Mouse (Mus musculus): ENCODE results near the gene Rps6ka6. TPM values are rescaled to one million over a fixed set of nuclear protein-coding genes. Genes with fewer than 3 reads are reported as not detected.

Gene Rps6ka6
- 14.4 and 14.6 TPM in 2 replicates for polyA plus RNA-seq (2015; fragmentation: Nextera tagmentation; extraction: Ambion mirVana)

GRCm38 (mm10) chrX:111537859-111538258, at the start of gene Rps6ka6:
Gene Rps6ka6, minus strand, starts transcription at chrX:111537959.
- ATAC-seq (replicated peaks; ENCODE audit: low FRiP score, low read depth) (no peak), DNase-seq (ENCODE audit: low spot score) (no peak)
- no peak within 1 kb of the TSS for H3K27ac ChIP-seq
- TF ChIP-seq CTCF (IDR thresholded peaks at IDR 0.05; ENCODE audit: low read depth) = no peak
- H3K36me3 ChIP-seq (ENCODE audit: insufficient read depth, low read length) = no peaks in the 10 kb centered on the region
- H3K27me3 ChIP-seq (ENCODE audit: insufficient read depth, low read length) = no peaks in the 10 kb centered on the region
- no peak within 1 kb of the TSS for H3K4me2 ChIP-seq (ENCODE audit: low read length)
- H3K9ac ChIP-seq (ENCODE audit: low read depth, low read length) = no peak within 1 kb of the TSS
- WGBS = 66% methylated on average over 10 of the region's 10 CpGs
- H3K9me3 ChIP-seq (replicated peaks; ENCODE audit: low read length) = no peaks in the 10 kb centered on the region
- no peaks in the 10 kb centered on the region for H3K4me1 ChIP-seq (replicated peaks; ENCODE audit: insufficient read depth, low read length)
- H3K4me3 ChIP-seq (replicated peaks; ENCODE audit: low read depth, low read length) = no peak within 1 kb of the TSS

DNA sequence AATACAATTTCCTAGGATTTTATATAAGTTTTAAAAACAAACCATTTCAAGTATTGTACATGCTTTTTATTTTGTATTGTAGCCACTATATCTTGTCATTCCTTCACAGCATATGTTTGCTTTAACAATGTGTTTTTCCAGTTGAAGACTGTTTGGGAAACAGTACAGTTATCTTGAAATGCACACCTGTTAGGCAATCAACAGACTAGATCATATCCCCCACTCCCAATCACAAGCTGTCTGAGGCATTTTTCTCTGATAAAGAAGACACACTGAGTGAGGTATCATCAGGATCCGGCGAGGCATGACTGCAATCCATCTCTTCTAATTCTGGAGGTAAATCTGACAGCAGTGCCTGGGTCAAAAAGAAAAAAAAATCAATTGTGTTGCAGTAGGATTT, 39.3 kb upstream of the Rps6ka6 start:
- Histone ChIP-seq H3K4me2 (ENCODE audit: low read length) (no peak overlapping the region), H3K36me3 (ENCODE audit: insufficient read depth, low read length) (no peaks in the 10 kb centered on the region), H3K4me3 (replicated peaks; ENCODE audit: low read depth, low read length) (no peak overlapping the region), H3K27ac (no peak overlapping the region), H3K4me1 (replicated peaks; ENCODE audit: insufficient read depth, low read length) (no peaks in the 10 kb centered on the region), H3K27me3 (ENCODE audit: insufficient read depth, low read length) (no peaks in the 10 kb centered on the region), H3K9ac (ENCODE audit: low read depth, low read length) (no peak overlapping the region), H3K9me3 (replicated peaks; ENCODE audit: low read length) (no peaks in the 10 kb centered on the region)
- DNase-seq (ENCODE audit: low spot score) = no peak
- ATAC-seq (replicated peaks; ENCODE audit: low FRiP score, low read depth) = no peak
- no peak for TF ChIP-seq CTCF (IDR thresholded peaks at IDR 0.05; ENCODE audit: low read depth)
- WGBS = 78% methylated on average over 2 of the region's 2 CpGs

- TF ChIP-seq CTCF (IDR thresholded peaks at IDR 0.05; ENCODE audit: low read depth) = no peak
- ATAC-seq (replicated peaks; ENCODE audit: low FRiP score, low read depth) (no peak), DNase-seq (ENCODE audit: low spot score) (no peak)
- no peak overlapping the region for H3K4me2 ChIP-seq (ENCODE audit: low read length)
- no peaks in the 10 kb centered on the region for H3K27me3 ChIP-seq (ENCODE audit: insufficient read depth, low read length)
- WGBS = 76% methylated on average over 1 of the region's 1 CpGs
- no peaks in the 10 kb centered on the region for H3K9me3 ChIP-seq (replicated peaks; ENCODE audit: low read length)
- no peak overlapping the region for H3K4me3 ChIP-seq (replicated peaks; ENCODE audit: low read depth, low read length)
- H3K4me1 ChIP-seq (replicated peaks; ENCODE audit: insufficient read depth, low read length) = no peaks in the 10 kb centered on the region
- no peak overlapping the region for H3K9ac ChIP-seq (ENCODE audit: low read depth, low read length)
- H3K27ac ChIP-seq = no peak overlapping the region
- no peaks in the 10 kb centered on the region for H3K36me3 ChIP-seq (ENCODE audit: insufficient read depth, low read length)
Observed at GRCm38 (mm10) chrX:111518206-111518605, 19.6 kb downstream of the Rps6ka6 start.

DNA sequence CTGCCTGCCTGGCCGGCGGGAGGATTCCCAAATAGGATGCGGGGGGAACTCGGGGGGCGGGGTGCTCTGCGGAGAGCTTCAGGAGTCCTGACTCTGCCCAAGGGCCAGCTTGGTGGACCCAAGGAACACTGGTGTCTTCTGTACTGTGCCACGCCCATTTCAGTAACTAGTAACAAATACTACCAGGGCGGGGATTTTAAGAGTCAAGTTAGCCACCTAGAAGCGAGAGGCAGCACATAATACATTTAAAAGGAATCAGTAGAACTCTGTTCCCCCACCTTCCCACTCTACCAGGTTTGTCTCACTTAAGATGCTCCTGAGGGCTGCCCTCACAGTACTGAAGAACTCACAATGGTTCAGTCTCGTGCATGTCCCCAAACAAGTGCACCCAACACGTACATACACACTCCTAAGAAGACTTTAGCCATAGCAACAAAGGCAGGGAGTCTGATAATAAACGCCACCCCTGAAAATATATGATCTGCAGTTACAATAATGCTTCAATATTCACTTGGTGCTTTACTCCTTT, 74.1 kb downstream of the Rps6ka6 start:
- TF ChIP-seq CTCF (IDR thresholded peaks at IDR 0.05; ENCODE audit: low read depth) = no peak
- peak overlapping the region; percentile 66 for H3K4me2 ChIP-seq (ENCODE audit: low read length)
- H3K9me3 ChIP-seq (replicated peaks; ENCODE audit: low read length) = no peaks in the 10 kb centered on the region
- no peaks in the 10 kb centered on the region for H3K36me3 ChIP-seq (ENCODE audit: insufficient read depth, low read length)
- no peak overlapping the region for H3K9ac ChIP-seq (ENCODE audit: low read depth, low read length)
- no peak overlapping the region for H3K27ac ChIP-seq
- ATAC-seq (replicated peaks; ENCODE audit: low FRiP score, low read depth) (no peak), DNase-seq (ENCODE audit: low spot score) (no peak)
- H3K4me1 ChIP-seq (replicated peaks; ENCODE audit: insufficient read depth, low read length) = no peaks in the 10 kb centered on the region
- H3K4me3 ChIP-seq (replicated peaks; ENCODE audit: low read depth, low read length) = peak overlapping the region; percentile 43
- no peaks in the 10 kb centered on the region for H3K27me3 ChIP-seq (ENCODE audit: insufficient read depth, low read length)
- 22% methylated on average over 12 of the region's 12 CpGs for WGBS

DNA sequence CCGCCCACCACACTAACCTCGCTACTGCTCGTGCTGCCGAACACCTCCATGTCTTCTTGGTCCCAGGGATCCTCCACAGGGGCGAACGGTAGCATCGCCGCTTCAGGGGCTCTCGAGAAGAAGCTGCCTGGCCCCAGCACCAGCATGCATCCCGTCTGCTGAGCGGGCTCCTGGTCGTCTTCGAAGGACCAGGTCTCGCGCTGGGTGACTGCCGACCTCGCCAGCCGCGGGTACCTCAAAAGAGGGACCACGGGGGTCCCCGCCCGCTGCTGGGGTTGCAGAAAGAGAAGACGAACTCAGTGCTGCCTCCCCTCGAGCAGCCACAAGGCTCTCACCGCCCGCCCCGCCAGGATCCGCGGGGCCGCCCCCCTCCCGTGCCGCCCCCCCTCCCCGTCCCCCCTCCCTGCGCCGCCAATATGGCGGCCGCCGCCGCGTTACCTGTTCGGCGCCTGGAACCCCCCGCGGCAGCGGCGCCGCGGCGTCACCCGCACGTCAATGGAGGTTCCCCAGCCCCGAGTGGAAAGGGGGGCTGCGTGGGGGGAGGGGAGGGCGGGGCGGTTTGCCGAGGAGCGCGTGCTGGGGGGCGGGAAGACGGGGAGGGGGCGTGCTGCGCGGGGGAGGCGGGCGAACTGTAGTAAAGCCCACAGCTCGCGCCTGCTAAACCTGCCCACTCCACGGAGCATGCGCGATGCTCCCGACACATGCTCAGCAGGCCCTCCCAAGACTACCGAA, 74.8 kb downstream of the Rps6ka6 start:
- 31% methylated on average over 38 of the region's 72 CpGs for WGBS
- H3K4me3 ChIP-seq (replicated peaks; ENCODE audit: low read depth, low read length) = peak overlapping the region; percentile 43
- no peaks in the 10 kb centered on the region for H3K36me3 ChIP-seq (ENCODE audit: insufficient read depth, low read length)
- DNase-seq (ENCODE audit: low spot score) (peak; percentile 64), ATAC-seq (replicated peaks; ENCODE audit: low FRiP score, low read depth) (peak; percentile 90)
- H3K4me1 ChIP-seq (replicated peaks; ENCODE audit: insufficient read depth, low read length) = no peaks in the 10 kb centered on the region
- peak overlapping the region; percentile 51 for H3K9ac ChIP-seq (ENCODE audit: low read depth, low read length)
- TF ChIP-seq CTCF (IDR thresholded peaks at IDR 0.05; ENCODE audit: low read depth) = no peak
- H3K27ac ChIP-seq = no peak overlapping the region
- H3K27me3 ChIP-seq (ENCODE audit: insufficient read depth, low read length) = no peaks in the 10 kb centered on the region
- H3K9me3 ChIP-seq (replicated peaks; ENCODE audit: low read length) = no peaks in the 10 kb centered on the region
- H3K4me2 ChIP-seq (ENCODE audit: low read length) = peak overlapping the region; percentile 66

GRCm38 (mm10) chrX:111462495-111462832, 75.3 kb downstream of the Rps6ka6 start:
- DNase-seq (ENCODE audit: low spot score) = peak; percentile 1
- no peak for TF ChIP-seq CTCF (IDR thresholded peaks at IDR 0.05; ENCODE audit: low read depth)
- ATAC-seq (replicated peaks; ENCODE audit: low FRiP score, low read depth) = no peak

More at GRCm38 (mm10) chrX:111462495-111462832, 75.3 kb downstream of the Rps6ka6 start:
- Histone ChIP-seq H3K4me3 (replicated peaks; ENCODE audit: low read depth, low read length) (peak overlapping the region; percentile 43), H3K9ac (ENCODE audit: low read depth, low read length) (peak overlapping the region; percentile 51), H3K27ac (no peak overlapping the region), H3K36me3 (ENCODE audit: insufficient read depth, low read length) (no peaks in the 10 kb centered on the region), H3K9me3 (replicated peaks; ENCODE audit: low read length) (no peaks in the 10 kb centered on the region), H3K4me1 (replicated peaks; ENCODE audit: insufficient read depth, low read length) (no peaks in the 10 kb centered on the region), H3K4me2 (ENCODE audit: low read length) (peak overlapping the region; percentile 66), H3K27me3 (ENCODE audit: insufficient read depth, low read length) (no peaks in the 10 kb centered on the region)
- 19% methylated on average over 21 of the region's 21 CpGs for WGBS
